Mouse (Mus musculus) thymus, postnatal 0 days (tissue): ENCODE measurements around the gene Urgcp. TPM values are rescaled to one million over a fixed set of nuclear protein-coding genes. Genes with fewer than 3 reads are reported as not detected.

Source experiments
- DNase-seq: peaks from one replicate; pipeline ENCODE4 v3.0.0-alpha.2; 2015; ENCODE audit warnings: low spot score
- polyA plus RNA-seq: library from polyadenylated mRNA; unstranded; fragments of >200 nt; fragmentation: Nextera tagmentation; extraction: Ambion mirVana; gene quantifications from 2 replicates; pipeline ENCODE4 v1.2.1, GENCODE M21; 2015

Urgcp gene
- polyA plus RNA-seq, 1 experiment from 2014 or later = 20.6 TPM

- DNase-seq = no peak
Measured at GRCm38 (mm10) chr11:5715630-5716105, 46.5 kb downstream of the Urgcp start, which contains the start of gene Mrps24. Mrps24 (minus strand) TSS chr11:5715680.

- DNase-seq = no peak
Measured at GRCm38 (mm10) chr11:5715179-5715578, 47.0 kb downstream of the Urgcp start.

- DNase-seq = peak; percentile 90
Measured at GRCm38 (mm10) chr11:5707530-5708353, 54.4 kb downstream of the Urgcp start.

GRCm38 (mm10) chr11:5706874-5707529 is 55.2 kb downstream of the Urgcp start:
- DNase-seq = no peak

- no peak for DNase-seq
Measured at GRCm38 (mm10) chr11:5705972-5706371, 56.2 kb downstream of the Urgcp start.

- no peak for DNase-seq
Measured at GRCm38 (mm10) chr11:5703341-5703740, 58.8 kb downstream of the Urgcp start.

- no peak for DNase-seq
Measured at GRCm38 (mm10) chr11:5702957-5703332, 59.2 kb downstream of the Urgcp start.

- no peak for DNase-seq
Measured at GRCm38 (mm10) chr11:5702271-5702956, 59.8 kb downstream of the Urgcp start.

- no peak for DNase-seq
Measured at GRCm38 (mm10) chr11:5701821-5702220, 60.4 kb downstream of the Urgcp start.

GRCm38 (mm10) chr11:5701300-5701699 is 60.9 kb downstream of the Urgcp start:
- DNase-seq = no peak

- no peak for DNase-seq
Measured at GRCm38 (mm10) chr11:5700808-5701207, 61.4 kb downstream of the Urgcp start.

- peak; percentile 16 for DNase-seq
Measured at GRCm38 (mm10) chr11:5691775-5692174, 70.4 kb downstream of the Urgcp start.

GRCm38 (mm10) chr11:5684283-5684682 is 77.9 kb downstream of the Urgcp start:
- DNase-seq = peak; percentile 20

- no peak for DNase-seq
Measured at GRCm38 (mm10) chr11:5682541-5682940, 79.6 kb downstream of the Urgcp start.

Other genes starting within 250 kb of the Urgcp start
- 194 and 213 TPM in 2 replicates for gene Xbp1, start 241.7 kb downstream of the Urgcp start, polyA plus RNA-seq
- gene Ccdc117, start 220.2 kb downstream of the Urgcp start, polyA plus RNA-seq = 17.7 and 18.5 TPM in 2 replicates
- gene Ankrd36, start 192.7 kb downstream of the Urgcp start, polyA plus RNA-seq = 0.05 TPM in 1 of 2 replicates, not detected in the other
- 249 and 266 TPM in 2 replicates for gene Mrps24, start 46.7 kb downstream of the Urgcp start, polyA plus RNA-seq
- 134 and 147 TPM in 2 replicates for gene Dbnl, start 26.1 kb upstream of the Urgcp start, polyA plus RNA-seq
- gene Pgam2, start 41.4 kb upstream of the Urgcp start, polyA plus RNA-seq = 29.5 and 35.8 TPM in 2 replicates
- 8.7 and 9.5 TPM in 2 replicates for gene Polm, start 75.6 kb upstream of the Urgcp start, polyA plus RNA-seq
- gene Aebp1, start 99.6 kb upstream of the Urgcp start, polyA plus RNA-seq = 4.3 and 4.6 TPM in 2 replicates
- 97.0 and 118 TPM in 2 replicates for gene Pold2, start 115.9 kb upstream of the Urgcp start, polyA plus RNA-seq
- 6.8 and 7.0 TPM in 2 replicates for gene Myl7, start 136.4 kb upstream of the Urgcp start, polyA plus RNA-seq
- gene Gck, start 187.7 kb upstream of the Urgcp start, polyA plus RNA-seq = 1.0 and 1.4 TPM in 2 replicates
- gene Ykt6, start 193.3 kb upstream of the Urgcp start, polyA plus RNA-seq = 52.7 and 55.1 TPM in 2 replicates